Mouse (Mus musculus): ENCODE results near the gene Ppp1r32. TPM values are rescaled to one million over a fixed set of nuclear protein-coding genes. Genes with fewer than 3 reads are reported as not detected.
A peak's percentile ranks its signal among the peaks of the same experiment; 100 is the strongest.

Ppp1r32 gene
- total RNA-seq, 2 experiments from 2014 or later = 0.21 TPM; not detected in 1

- intact Hi-C loops (cut with DNase I) = no loop called here
- DNase-seq (ENCODE audit: low spot score) = no peak
Observed at GRCm38 (mm10) chr19:10461584-10461983, 21.1 kb downstream of the Ppp1r32 start.

- no peak for DNase-seq (ENCODE audit: low spot score)
- intact Hi-C loops (cut with DNase I) = no loop called here
Observed at GRCm38 (mm10) chr19:10459907-10460306, 22.8 kb downstream of the Ppp1r32 start.

GRCm38 (mm10) chr19:10458096-10458495 lies 24.6 kb downstream of the Ppp1r32 start:
- intact Hi-C loops (cut with DNase I) = no loop called here
- DNase-seq (ENCODE audit: low spot score) = no peak

- DNase-seq (ENCODE audit: low spot score) = no peak
- intact Hi-C loops (cut with DNase I) = no loop called here
Observed at GRCm38 (mm10) chr19:10457484-10457800, 25.3 kb downstream of the Ppp1r32 start.

- intact Hi-C loops (cut with DNase I) = no loop called here
Observed at GRCm38 (mm10) chr19:10456752-10457483, 25.8 kb downstream of the Ppp1r32 start, which contains the start of gene Lrrc10b. Gene Lrrc10b, minus strand, starts transcription at chr19:10457473.

GRCm38 (mm10) chr19:10455437-10455806 lies 27.3 kb downstream of the Ppp1r32 start:
- no peak for DNase-seq (ENCODE audit: low spot score)
- intact Hi-C loops (cut with DNase I) = no loop called here

More at GRCm38 (mm10) chr19:10456752-10457483, 25.8 kb downstream of the Ppp1r32 start, which contains the start of gene Lrrc10b:
- no peak for DNase-seq (ENCODE audit: low spot score)

GRCm38 (mm10) chr19:10454718-10455436 lies 27.9 kb downstream of the Ppp1r32 start:
- intact Hi-C loops (cut with DNase I) = no loop called here
- DNase-seq (ENCODE audit: low spot score) = no peak

- no peak for DNase-seq (ENCODE audit: low spot score)
- intact Hi-C loops (cut with DNase I) = loop anchor here (1.0 kb wide), 1 partner anchor 37 kb away; no protein-coding TSS in a partner anchor
Observed at GRCm38 (mm10) chr19:10449708-10450107, 33.0 kb downstream of the Ppp1r32 start.

GRCm38 (mm10) chr19:10449190-10449589 lies 33.5 kb downstream of the Ppp1r32 start:
- intact Hi-C loops (cut with DNase I) = loop anchor here (1.0 kb wide), 1 partner anchor 37 kb away; no protein-coding TSS in a partner anchor
- DNase-seq (ENCODE audit: low spot score) = no peak

GRCm38 (mm10) chr19:10448275-10448674 lies 34.5 kb downstream of the Ppp1r32 start:
- no peak for DNase-seq (ENCODE audit: low spot score)
- intact Hi-C loops (cut with DNase I) = no loop called here

GRCm38 (mm10) chr19:10444685-10445369 lies 37.9 kb downstream of the Ppp1r32 start:
- intact Hi-C loops (cut with DNase I) = no loop called here
- DNase-seq (ENCODE audit: low spot score) = no peak

- intact Hi-C loops (cut with DNase I) = loop anchor here (5.0 kb wide), 1 partner anchor 180 kb away; no protein-coding TSS in a partner anchor
- DNase-seq (ENCODE audit: low spot score) = no peak
Observed at GRCm38 (mm10) chr19:10437521-10437920, 45.2 kb downstream of the Ppp1r32 start.

- intact Hi-C loops (cut with DNase I) = loop anchor here (1.0 to 5.0 kb wide), 2 partner anchors 103 to 179 kb away; no protein-coding TSS in a partner anchor
Observed at GRCm38 (mm10) chr19:10436726-10437125, 46.0 kb downstream of the Ppp1r32 start.

GRCm38 (mm10) chr19:10435908-10436307 lies 46.8 kb downstream of the Ppp1r32 start:
- DNase-seq (ENCODE audit: low spot score) = peak; percentile 29
- intact Hi-C loops (cut with DNase I) = loop anchor here (1.0 to 5.0 kb wide), 3 partner anchors 45 to 179 kb away; no protein-coding TSS in a partner anchor

More at GRCm38 (mm10) chr19:10436726-10437125, 46.0 kb downstream of the Ppp1r32 start:
- no peak for DNase-seq (ENCODE audit: low spot score)

GRCm38 (mm10) chr19:10434927-10435326 lies 47.8 kb downstream of the Ppp1r32 start:
- DNase-seq (ENCODE audit: low spot score) = no peak
- intact Hi-C loops (cut with DNase I) = loop anchor here (2.0 to 5.0 kb wide), 2 partner anchors 44 to 178 kb away; no protein-coding TSS in a partner anchor

- DNase-seq (ENCODE audit: low spot score) = no peak
- intact Hi-C loops (cut with DNase I) = loop anchor here (2.0 kb wide), 2 partner anchors 15 to 43 kb away; no protein-coding TSS in a partner anchor
Observed at GRCm38 (mm10) chr19:10433879-10434540, 48.7 kb downstream of the Ppp1r32 start.

- DNase-seq (ENCODE audit: low spot score) = no peak
- intact Hi-C loops (cut with DNase I) = loop anchor here (2.0 kb wide), 1 partner anchor 14 kb away; no protein-coding TSS in a partner anchor
Observed at GRCm38 (mm10) chr19:10433225-10433624, 49.5 kb downstream of the Ppp1r32 start.

GRCm38 (mm10) chr19:10431841-10432240 lies 50.9 kb downstream of the Ppp1r32 start:
- intact Hi-C loops (cut with DNase I) = loop anchor here (2.0 kb wide), 1 partner anchor 13 kb away; no protein-coding TSS in a partner anchor
- DNase-seq (ENCODE audit: low spot score) = no peak

GRCm38 (mm10) chr19:10431410-10431809 lies 51.3 kb downstream of the Ppp1r32 start:
- no peak for DNase-seq (ENCODE audit: low spot score)
- intact Hi-C loops (cut with DNase I) = no loop called here

Data from heart, postnatal 25 days (tissue).